Mouse (Mus musculus) T-cell, adult 66 days (primary cell): ENCODE data around the gene Stk33. TPM values are rescaled to one million over a fixed set of nuclear protein-coding genes. Genes with fewer than 3 reads are reported as not detected.

Experiments
- total RNA-seq, 2 experiments: library from RNA; stranded (reverse); gene quantifications; 3 replicates in 1 of 2; 4 replicates in 1 of 2; pipeline ENCODE4 v1.2.4; 2023

Stk33 gene
- not detected for total RNA-seq

DNA sequence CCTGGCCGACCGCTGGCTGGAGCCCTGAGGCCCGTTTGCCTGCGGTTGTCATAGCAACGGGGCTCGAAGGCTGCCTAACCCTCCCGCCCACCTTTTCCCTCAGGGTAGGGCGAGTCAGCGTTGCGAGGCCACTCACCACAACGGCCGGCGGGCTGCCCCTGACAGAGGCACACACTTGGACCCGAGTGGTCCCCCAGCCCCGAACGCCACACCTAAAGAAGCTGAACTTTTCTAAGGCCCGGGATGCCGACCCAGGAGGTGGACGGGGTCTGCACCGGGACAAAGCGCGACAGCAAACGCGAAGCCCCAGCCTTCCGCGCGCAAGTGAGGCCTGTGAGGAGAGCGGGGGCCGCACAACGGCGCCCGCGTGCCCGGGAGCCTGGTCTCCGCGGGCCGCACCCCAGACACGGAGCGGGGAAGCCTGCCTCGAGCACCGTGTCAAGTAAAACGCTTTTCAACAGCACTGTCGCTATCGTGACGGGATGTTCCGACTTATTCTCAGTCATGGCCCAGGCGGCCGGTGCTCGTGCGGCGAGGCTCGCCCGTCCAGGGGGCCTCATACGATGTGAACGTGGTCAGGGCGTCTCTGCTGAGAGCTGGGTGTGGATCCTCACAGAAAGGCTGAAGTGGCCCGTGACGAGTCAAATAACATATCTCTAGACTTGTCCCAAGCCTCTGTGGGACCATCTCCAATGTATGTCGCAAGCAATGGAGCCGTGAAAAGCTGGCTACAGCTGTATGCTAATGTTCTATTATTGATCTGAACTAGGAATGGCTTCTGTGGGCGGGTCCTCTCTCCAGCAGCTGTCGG lies at the start of gene Stk33:
Stk33 (minus strand) TSS at position 301 of the 811 bp plus-strand sequence.

Other genes with a start within 250 kb of the Stk33 start
- gene Trim66, start 69.1 kb upstream of the Stk33 start, total RNA-seq: under 1 TPM; 0.20 to 0.27 TPM
- 100 to 1,000 TPM; 575 to 627 TPM for gene Rpl27a, start 80.1 kb upstream of the Stk33 start, total RNA-seq